Mouse (Mus musculus) neural tube, embryonic 11.5 days (tissue): ENCODE results near the gene 2210016L21Rik. TPM values are rescaled to one million over a fixed set of nuclear protein-coding genes. Genes with fewer than 3 reads are reported as not detected.

Source experiments
- ATAC-seq: fragments of 200-750 bp; cut with Nextera tagmentation; 2 replicates; pipeline ENCODE4 v1.8.0; 2017; ENCODE audit warnings: moderate number of reproducible peaks, mild to moderate bottlenecking, moderate TSS enrichment, moderate library complexity; ENCODE audit not compliant: insufficient read depth, low FRiP score, low TSS enrichment
- DNase-seq: peaks from one replicate; pipeline ENCODE4 v3.0.0-alpha.2; 2015; ENCODE audit warnings: low spot score
- H3K27ac ChIP-seq: fragments of 300-500 bp; sonication (generic); 2 replicates; pipeline ENCODE4 v1.5.1; 2014; ENCODE audit warnings: low read depth, mild to moderate bottlenecking, low read length
- H3K27me3 ChIP-seq: fragments of 300-500 bp; sonication (generic); 2 replicates; pipeline ENCODE4 v1.6.1; 2014; ENCODE audit warnings: mild to moderate bottlenecking, low read length, mixed read lengths; ENCODE audit not compliant: control insufficient read depth, insufficient read depth
- H3K36me3 ChIP-seq: fragments of 300-500 bp; sonication (generic); 2 replicates; pipeline ENCODE4 v1.6.1; 2014; ENCODE audit warnings: mild to moderate bottlenecking, low read length, moderate library complexity, mixed read lengths; ENCODE audit not compliant: control insufficient read depth, insufficient read depth
- H3K4me1 ChIP-seq: fragments of 300-500 bp; sonication (generic); 2 replicates; pipeline ENCODE4 v1.6.1; 2014; ENCODE audit warnings: low read length, mixed read lengths; ENCODE audit not compliant: control insufficient read depth, insufficient read depth
- H3K4me2 ChIP-seq: fragments of 300-500 bp; sonication (generic); 2 replicates; pipeline ENCODE4 v1.6.1; 2014; ENCODE audit warnings: low read depth, mild to moderate bottlenecking, moderate library complexity
- H3K4me3 ChIP-seq: fragments of 300-500 bp; sonication (generic); 2 replicates; pipeline ENCODE4 v1.5.1; 2014; ENCODE audit warnings: low read depth, low read length
- H3K9ac ChIP-seq: fragments of 300-500 bp; sonication (generic); 2 replicates; pipeline ENCODE4 v1.6.1; 2014; ENCODE audit warnings: mild to moderate bottlenecking, low read length
- H3K9me3 ChIP-seq: fragments of 300-500 bp; sonication (generic); 2 replicates; pipeline ENCODE4 v1.6.1; 2016; ENCODE audit warnings: low read length; ENCODE audit not compliant: control insufficient read depth
- WGBS: fragments of 180-500 bp; shearing (Covaris S2); extraction: QIAGEN DNeasy Blood & Tissue Kit; methylation state at CpG from one replicate; pipeline ENCODE4 v1.1.7; 2014; 5-methylcytosine and 5-hydroxymethylcytosine counted together
- polyA plus RNA-seq: library from polyadenylated mRNA; unstranded; fragments of >200 nt; fragmentation: Nextera tagmentation; extraction: Ambion mirVana; gene quantifications from 2 replicates; pipeline ENCODE4 v1.2.1, GENCODE M21; 2014

The 2210016L21Rik gene
- polyA plus RNA-seq, 1 experiment from 2014 or later = 47.2 TPM

DNA sequence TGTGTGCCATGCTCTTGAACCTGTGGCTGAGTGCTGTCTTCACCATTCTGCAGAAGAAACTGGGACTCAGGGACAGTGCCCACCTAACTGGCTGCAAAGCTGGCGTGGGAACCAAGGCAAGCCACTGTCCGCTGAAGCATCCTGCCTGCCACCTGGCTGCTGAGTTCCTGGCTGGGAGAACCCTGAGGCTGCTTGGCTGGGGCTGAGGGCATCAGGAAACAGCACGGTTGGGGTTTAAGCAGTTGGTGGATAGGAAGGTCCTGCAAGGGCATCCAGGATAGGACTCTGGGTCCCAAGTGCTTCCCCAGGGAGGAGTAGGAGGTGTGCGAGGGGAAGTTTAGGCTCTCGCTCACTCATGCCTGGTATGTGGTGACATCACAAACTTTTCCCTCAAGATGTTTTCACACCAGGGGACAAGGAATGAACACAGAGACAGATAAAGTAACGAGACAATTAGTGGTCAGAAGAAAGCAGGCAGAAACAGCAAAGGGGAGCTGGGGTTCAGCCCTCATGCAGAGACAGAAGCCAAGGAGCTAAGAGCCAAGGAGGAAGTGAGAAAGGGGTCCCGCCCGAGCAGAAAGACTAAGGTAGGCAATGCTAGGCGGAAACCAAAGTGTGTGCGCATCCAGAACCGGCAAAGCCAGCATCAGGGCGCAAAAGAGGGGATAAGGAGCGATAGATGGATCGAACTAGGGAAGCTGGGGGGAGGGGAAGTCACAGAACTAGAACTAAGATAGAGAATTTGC is 25.7 kb downstream of the 2210016L21Rik start:
- Histone ChIP-seq H3K4me3 (no peak overlapping the region), H3K27ac (no peak overlapping the region), H3K27me3 (no peaks in the 10 kb centered on the region; the same call in 1 of the 2 replicates), H3K4me2 (no peak overlapping the region), H3K9ac (no peak overlapping the region), H3K9me3 (no peaks in the 10 kb centered on the region), H3K36me3 (no peaks in the 10 kb centered on the region), H3K4me1 (peaks cover 6% of the 10 kb centered on the region; the same call in 1 of the 2 replicates)
- no peak for ATAC-seq
- 37% methylated on average over 14 of the region's 14 CpGs for WGBS
- no peak for DNase-seq

DNA sequence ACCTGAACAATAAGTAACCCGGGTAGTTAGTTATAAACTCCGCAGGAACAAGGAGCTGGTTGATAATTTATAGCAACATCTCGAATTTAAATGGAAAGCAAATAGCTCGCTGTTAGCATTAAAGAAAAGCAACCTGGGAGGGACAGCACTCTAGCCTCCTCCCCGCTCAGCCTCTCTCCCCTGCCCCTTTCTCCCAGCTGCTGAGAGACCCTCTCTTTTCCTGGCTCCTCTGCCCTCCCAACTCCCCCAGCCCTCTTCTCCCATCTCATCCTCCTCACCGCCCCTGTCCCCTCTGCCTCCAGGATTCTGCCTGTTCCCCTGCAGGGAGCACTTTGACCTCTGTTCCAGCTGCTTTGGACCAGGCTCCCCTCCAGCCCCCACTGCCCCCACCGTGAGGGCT is 26.7 kb downstream of the 2210016L21Rik start:
- no peak for DNase-seq
- WGBS = 9% methylated on average over 7 of the region's 7 CpGs
- Histone ChIP-seq H3K9me3 (no peaks in the 10 kb centered on the region), H3K36me3 (no peaks in the 10 kb centered on the region), H3K27ac (no peak overlapping the region), H3K9ac (no peak overlapping the region; the same call in 1 of the 2 replicates), H3K27me3 (no peaks in the 10 kb centered on the region; the same call in 1 of the 2 replicates), H3K4me3 (no peak overlapping the region), H3K4me2 (no peak overlapping the region), H3K4me1 (peaks cover 6% of the 10 kb centered on the region; the same call in 1 of the 2 replicates)
- no peak for ATAC-seq

DNA sequence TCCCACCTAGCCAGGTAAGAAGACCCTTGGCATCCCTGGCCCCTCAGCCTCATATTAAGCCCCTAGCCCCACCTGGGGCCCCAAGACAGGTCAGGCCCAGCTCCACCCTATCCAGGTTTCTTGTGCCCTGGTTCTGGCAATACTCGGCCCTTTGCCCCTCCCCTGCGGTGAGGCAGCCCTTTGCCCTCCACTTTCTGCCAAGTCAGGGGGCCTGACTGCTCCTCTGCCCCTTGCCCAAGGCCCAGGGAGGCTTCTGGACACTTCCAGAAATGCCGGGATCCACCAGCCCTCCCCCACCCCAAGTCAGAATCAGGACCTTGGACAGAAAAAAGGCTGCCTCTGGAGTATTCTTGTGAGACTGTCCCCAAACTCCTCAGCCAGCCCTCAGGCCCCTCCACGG is 27.1 kb downstream of the 2210016L21Rik start:
- no peaks in the 10 kb centered on the region for H3K36me3 ChIP-seq
- no peaks in the 10 kb centered on the region; the same call in 1 of the 2 replicates for H3K27me3 ChIP-seq
- no peak overlapping the region for H3K4me3 ChIP-seq
- peaks cover 6% of the 10 kb centered on the region; the same call in 1 of the 2 replicates for H3K4me1 ChIP-seq
- no peak overlapping the region; the same call in 1 of the 2 replicates for H3K9ac ChIP-seq
- no peaks in the 10 kb centered on the region for H3K9me3 ChIP-seq
- H3K27ac ChIP-seq = no peak overlapping the region
- DNase-seq (no peak), ATAC-seq (no peak)
- 15% methylated on average over 4 of the region's 4 CpGs for WGBS
- H3K4me2 ChIP-seq = no peak overlapping the region

- no peak overlapping the region for H3K27ac ChIP-seq
- H3K27me3 ChIP-seq = no peaks in the 10 kb centered on the region; the same call in 1 of the 2 replicates
- no peaks in the 10 kb centered on the region for H3K9me3 ChIP-seq
- H3K9ac ChIP-seq = no peak overlapping the region
- no peak for DNase-seq
- whole genome bisulfite sequencing = 42% methylated on average over 13 of the region's 13 CpGs
- H3K4me1 ChIP-seq = peaks cover 6% of the 10 kb centered on the region; the same call in 1 of the 2 replicates
- ATAC-seq = no peak
- H3K4me2 ChIP-seq = no peak overlapping the region
- no peak overlapping the region for H3K4me3 ChIP-seq
- H3K36me3 ChIP-seq = no peaks in the 10 kb centered on the region
Observed at GRCm38 (mm10) chr5:114969609-114970215, 27.8 kb downstream of the 2210016L21Rik start.

DNA sequence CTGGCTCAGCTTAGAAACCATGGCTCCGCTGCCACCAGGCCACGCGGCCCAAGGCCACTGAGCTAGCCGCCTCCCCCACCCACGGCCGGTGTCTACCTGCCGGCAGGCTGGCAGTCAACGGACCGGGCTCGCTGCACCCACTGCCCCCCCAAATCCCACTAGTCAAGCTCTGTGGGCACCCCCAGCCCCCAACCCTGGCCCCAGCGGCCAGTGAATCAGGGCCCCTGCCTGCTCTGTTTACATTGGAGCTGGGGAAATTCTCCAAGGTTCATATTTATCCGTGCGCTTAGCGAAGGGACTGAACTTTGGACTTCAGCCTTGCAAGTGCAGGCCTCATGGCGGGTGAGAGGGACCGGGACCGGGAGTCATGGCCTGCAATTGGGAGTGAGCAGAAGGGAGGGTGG is 28.9 kb downstream of the 2210016L21Rik start, which contains the start of gene Hnf1a:
Hnf1a (minus strand) TSS at position 271 of the 404 bp plus-strand sequence.
- peaks cover 6% of the 10 kb centered on the region; the same call in 1 of the 2 replicates for H3K4me1 ChIP-seq
- no peaks in the 10 kb centered on the region for H3K9me3 ChIP-seq
- 82% methylated on average over 17 of the region's 17 CpGs for WGBS
- ATAC-seq = no peak
- no peak within 1 kb of the TSS for H3K4me3 ChIP-seq
- no peak within 1 kb of the TSS for H3K27ac ChIP-seq
- H3K36me3 ChIP-seq = no peaks in the 10 kb centered on the region
- H3K9ac ChIP-seq = no peak within 1 kb of the TSS
- no peaks in the 10 kb centered on the region; the same call in 1 of the 2 replicates for H3K27me3 ChIP-seq
- DNase-seq = no peak
- H3K4me2 ChIP-seq = no peak within 1 kb of the TSS

DNA sequence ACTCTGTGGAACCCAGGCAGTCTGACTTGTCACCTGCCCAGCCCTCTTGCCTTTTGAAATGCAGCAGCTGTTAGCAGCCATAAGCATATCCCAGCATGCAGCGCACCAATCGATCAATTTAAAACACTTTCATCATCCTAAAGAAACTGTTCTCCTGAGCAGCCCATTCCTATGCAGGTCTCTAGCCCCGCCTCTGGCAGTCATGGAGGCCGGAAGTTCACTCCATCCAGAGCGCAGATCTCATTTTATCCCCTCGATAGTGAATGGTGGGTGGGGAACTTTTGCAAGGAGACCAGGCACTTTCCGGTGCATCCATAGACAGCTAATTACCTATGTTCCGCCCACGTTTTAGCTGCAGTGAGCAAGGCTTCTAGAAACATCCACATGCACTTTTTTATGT is 30.2 kb downstream of the 2210016L21Rik start:
- Histone ChIP-seq H3K4me1 (peaks cover 6% of the 10 kb centered on the region; the same call in 1 of the 2 replicates), H3K27ac (no peak overlapping the region), H3K36me3 (no peaks in the 10 kb centered on the region), H3K4me3 (no peak overlapping the region), H3K9me3 (no peaks in the 10 kb centered on the region), H3K9ac (no peak overlapping the region), H3K4me2 (no peak overlapping the region), H3K27me3 (no peaks in the 10 kb centered on the region; the same call in 1 of the 2 replicates)
- ATAC-seq (no peak), DNase-seq (no peak)
- WGBS = 78% methylated on average over 9 of the region's 9 CpGs

DNA sequence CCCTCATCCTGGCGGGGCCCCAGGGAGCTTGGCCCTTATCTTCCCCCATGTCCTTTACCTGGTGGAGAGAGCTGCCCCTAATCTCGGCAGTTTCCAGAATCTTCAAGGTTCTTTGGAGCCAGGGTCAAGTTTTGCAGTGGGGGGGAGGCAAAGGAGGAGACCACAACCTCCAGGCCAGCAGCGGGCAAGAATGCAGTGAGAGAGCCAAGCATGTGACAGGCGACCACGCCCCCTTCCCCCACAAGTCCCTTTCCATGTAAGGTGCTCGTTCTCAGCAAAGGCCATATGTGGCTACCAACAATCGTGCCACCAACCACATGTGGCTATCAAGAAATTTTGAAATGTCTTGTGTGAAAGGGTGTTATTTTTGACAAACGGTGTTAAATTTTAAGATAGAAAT is 31.2 kb downstream of the 2210016L21Rik start:
- Histone ChIP-seq H3K4me1 (peaks cover 6% of the 10 kb centered on the region; the same call in 1 of the 2 replicates), H3K4me3 (no peak overlapping the region), H3K27ac (no peak overlapping the region), H3K9ac (no peak overlapping the region), H3K4me2 (no peak overlapping the region), H3K36me3 (no peaks in the 10 kb centered on the region), H3K27me3 (no peaks in the 10 kb centered on the region; the same call in 1 of the 2 replicates), H3K9me3 (no peaks in the 10 kb centered on the region)
- WGBS = 80% methylated on average over 8 of the region's 8 CpGs
- no peak for ATAC-seq
- DNase-seq = no peak

- no peak for DNase-seq
- Histone ChIP-seq H3K4me2 (no peak overlapping the region), H3K4me1 (peaks cover 4% of the 10 kb centered on the region), H3K27ac (no peak overlapping the region), H3K9me3 (no peaks in the 10 kb centered on the region), H3K27me3 (no peaks in the 10 kb centered on the region), H3K9ac (no peak overlapping the region), H3K4me3 (no peak overlapping the region), H3K36me3 (no peaks in the 10 kb centered on the region)
- no peak for ATAC-seq
Observed at GRCm38 (mm10) chr5:114976935-114977334, 35.0 kb downstream of the 2210016L21Rik start.
